Mouse (Mus musculus): Measurements from ENCODE around the gene Ly6g6d. TPM values are rescaled to one million over a fixed set of nuclear protein-coding genes. Genes with fewer than 3 reads are reported as not detected.
"Not testable (repeated sequence)": the region's sequence is repeated elsewhere in the genome, so short reads cannot be mapped to it uniquely, and the experiment has no call there.

Gene Ly6g6d
- polyA plus RNA-seq, 1 experiment = 79.9 TPM

GRCm38 (mm10) chr17:35043794-35044193, 34.1 kb downstream of the Ly6g6d start:
- Histone ChIP-seq H3K4me3 (replicated peaks) (no peak overlapping the region), H3K9me3 (no peaks in the 10 kb centered on the region), H3K27me3 (replicated peaks) (no peaks in the 10 kb centered on the region), H3K4me1 (peaks cover 83% of the 10 kb centered on the region), H3K36me3 (replicated peaks; ENCODE audit: low read length) (peaks cover 12% of the 10 kb centered on the region)
- TF ChIP-seq GATA1 (IDR thresholded peaks at IDR 0.05; ENCODE audit: borderline replicate concordance, low read length) = no peak
- TF ChIP-seq FLI1 (IDR thresholded peaks at IDR 0.05; ENCODE audit: low read length) = no peak

- no peak for TF ChIP-seq GATA1 (IDR thresholded peaks at IDR 0.05; ENCODE audit: borderline replicate concordance, low read length)
- no peak for TF ChIP-seq FLI1 (IDR thresholded peaks at IDR 0.05; ENCODE audit: low read length)
- no peaks in the 10 kb centered on the region for H3K27me3 ChIP-seq (replicated peaks)
- peaks cover 26% of the 10 kb centered on the region for H3K36me3 ChIP-seq (replicated peaks; ENCODE audit: low read length)
- H3K9me3 ChIP-seq = peaks cover 5% of the 10 kb centered on the region; the same call in 1 of the 2 replicates
- H3K4me3 ChIP-seq (replicated peaks) = no peak overlapping the region
- peaks cover 54% of the 10 kb centered on the region for H3K4me1 ChIP-seq
Measured at GRCm38 (mm10) chr17:35039121-35039873, 38.6 kb downstream of the Ly6g6d start.

GRCm38 (mm10) chr17:35034896-35035295, 43.0 kb downstream of the Ly6g6d start:
- peaks cover 61% of the 10 kb centered on the region for H3K4me1 ChIP-seq
- H3K4me3 ChIP-seq (replicated peaks) = no peak overlapping the region
- H3K27me3 ChIP-seq (replicated peaks) = no peaks in the 10 kb centered on the region
- H3K36me3 ChIP-seq (replicated peaks; ENCODE audit: low read length) = peaks cover 34% of the 10 kb centered on the region
- peaks cover 5% of the 10 kb centered on the region; the same call in 1 of the 2 replicates for H3K9me3 ChIP-seq
- no peak for TF ChIP-seq GATA1 (IDR thresholded peaks at IDR 0.05; ENCODE audit: borderline replicate concordance, low read length)
- TF ChIP-seq FLI1 (IDR thresholded peaks at IDR 0.05; ENCODE audit: low read length) = no peak

- Histone ChIP-seq H3K36me3 (replicated peaks; ENCODE audit: low read length) (peaks cover 43% of the 10 kb centered on the region), H3K4me1 (peaks cover 62% of the 10 kb centered on the region)
- H3K27me3 ChIP-seq (replicated peaks); H3K4me3 ChIP-seq (replicated peaks); H3K9me3 ChIP-seq: not testable (repeated sequence)
Measured at GRCm38 (mm10) chr17:35033703-35034102, 44.2 kb downstream of the Ly6g6d start.

GRCm38 (mm10) chr17:35032323-35032870, 45.5 kb downstream of the Ly6g6d start:
- Histone ChIP-seq H3K27me3 (replicated peaks) (no peaks in the 10 kb centered on the region), H3K4me1 (peaks cover 74% of the 10 kb centered on the region), H3K4me3 (replicated peaks) (no peak overlapping the region), H3K36me3 (replicated peaks; ENCODE audit: low read length) (peaks cover 49% of the 10 kb centered on the region), H3K9me3 (no peaks in the 10 kb centered on the region)
- TF ChIP-seq FLI1 (IDR thresholded peaks at IDR 0.05; ENCODE audit: low read length) = no peak
- TF ChIP-seq GATA1 (IDR thresholded peaks at IDR 0.05; ENCODE audit: borderline replicate concordance, low read length) = no peak

- TF ChIP-seq GATA1 (IDR thresholded peaks at IDR 0.05; ENCODE audit: borderline replicate concordance, low read length) (no peak), FLI1 (IDR thresholded peaks at IDR 0.05; ENCODE audit: low read length) (no peak)
- H3K4me1 ChIP-seq = peaks cover 78% of the 10 kb centered on the region
- no peak overlapping the region for H3K4me3 ChIP-seq (replicated peaks)
- peaks cover 49% of the 10 kb centered on the region for H3K36me3 ChIP-seq (replicated peaks; ENCODE audit: low read length)
- H3K9me3 ChIP-seq = no peaks in the 10 kb centered on the region
- no peaks in the 10 kb centered on the region for H3K27me3 ChIP-seq (replicated peaks)
Measured at GRCm38 (mm10) chr17:35031880-35032279, 46.0 kb downstream of the Ly6g6d start.

GRCm38 (mm10) chr17:35031272-35031671, 46.6 kb downstream of the Ly6g6d start:
- Histone ChIP-seq H3K9me3 (no peaks in the 10 kb centered on the region), H3K36me3 (replicated peaks; ENCODE audit: low read length) (peaks cover 49% of the 10 kb centered on the region), H3K4me1 (peaks cover 83% of the 10 kb centered on the region), H3K4me3 (replicated peaks) (no peak overlapping the region), H3K27me3 (replicated peaks) (no peaks in the 10 kb centered on the region)
- TF ChIP-seq GATA1 (IDR thresholded peaks at IDR 0.05; ENCODE audit: borderline replicate concordance, low read length) = no peak
- TF ChIP-seq FLI1 (IDR thresholded peaks at IDR 0.05; ENCODE audit: low read length) = no peak

GRCm38 (mm10) chr17:35029691-35030532, 48.0 kb downstream of the Ly6g6d start:
- peaks cover 90% of the 10 kb centered on the region for H3K4me1 ChIP-seq
- H3K9me3 ChIP-seq = no peaks in the 10 kb centered on the region
- peak overlapping the region; percentile 64 for H3K4me3 ChIP-seq (replicated peaks)
- H3K36me3 ChIP-seq (replicated peaks; ENCODE audit: low read length) = peaks cover 51% of the 10 kb centered on the region
- TF ChIP-seq FLI1 (IDR thresholded peaks at IDR 0.05; ENCODE audit: low read length) = 0 out of 2 replicates have a peak, but pooled peaks have one; percentile 15
- TF ChIP-seq GATA1 (IDR thresholded peaks at IDR 0.05; ENCODE audit: borderline replicate concordance, low read length) = no peak
- H3K27me3 ChIP-seq (replicated peaks) = no peaks in the 10 kb centered on the region

GRCm38 (mm10) chr17:35028315-35028714, 49.5 kb downstream of the Ly6g6d start:
- Histone ChIP-seq H3K4me3 (replicated peaks) (no peak overlapping the region), H3K36me3 (replicated peaks; ENCODE audit: low read length) (peaks cover 51% of the 10 kb centered on the region), H3K4me1 (peaks cover 98% of the 10 kb centered on the region), H3K27me3 (replicated peaks) (peaks cover 2% of the 10 kb centered on the region), H3K9me3 (no peaks in the 10 kb centered on the region)
- TF ChIP-seq GATA1 (IDR thresholded peaks at IDR 0.05; ENCODE audit: borderline replicate concordance, low read length) (no peak), FLI1 (IDR thresholded peaks at IDR 0.05; ENCODE audit: low read length) (no peak)

Measured in megakaryocyte, embryonic 14.5 days (primary cell).